Mouse (Mus musculus): Measurements from ENCODE around the gene Canx. TPM values are rescaled to one million over a fixed set of nuclear protein-coding genes. Genes with fewer than 3 reads are reported as not detected.

The Canx gene
- total and polyA plus RNA-seq, 3 experiments, result 575 to 627 (median 607) TPM

- Histone ChIP-seq H3K4me1 (ENCODE audit: control insufficient read depth in 1 of 2, insufficient read depth in 2 of 2) (peaks cover 3 to 59% of the 10 kb centered on the region in 2 experiments; a peak in 3 of 4 replicates), H3K79me2 (replicated peaks; ENCODE audit: control insufficient read depth, extremely low read depth, insufficient read depth, poor library complexity, severe bottlenecking) (peaks cover 73% of the 10 kb centered on the region), H3K4me2 (ENCODE audit: insufficient read depth, low read depth, poor library complexity, severe bottlenecking) (peak overlapping the region; percentile 99), H3K4me3 (replicated peaks in 1 of 3; ENCODE audit: low read depth in 2 of 3, low read length in 2 of 3, poor library complexity in 1 of 3) (peak overlapping the region; percentile 94 to 100 (median 96)), H3K36me3 (replicated peaks in 1 of 2; ENCODE audit: control insufficient read depth in 1 of 2, insufficient read depth in 1 of 2, low read length in 1 of 2) (peaks cover 8 to 36% of the 10 kb centered on the region in 2 experiments), H3K9ac (ENCODE audit: insufficient read depth, low read depth) (peak overlapping the region; percentile 98), H3K27ac (ENCODE audit: insufficient read depth, low read depth) (no peak overlapping the region), H3K27me3 (replicated peaks) (no peaks in the 10 kb centered on the region), H3K9me3 (replicated peaks; ENCODE audit: low read length) (no peaks in the 10 kb centered on the region)
- in situ Hi-C loops (cut with MboI; ENCODE audit: low pct_ligation_motif_present, low pct_unique_long_range_greater_than_20kb, low sequenced_read_pairs) (no loop called here), dilution Hi-C loops (cut with MboI; ENCODE audit: extremely low pct_ligation_motif_present, extremely low pct_unique_long_range_greater_than_20kb, low sequenced_read_pairs) (no loop called here)
- no peak for DNase-seq (ENCODE audit: extremely low read depth)
- TF ChIP-seq ZKSCAN1 (IDR thresholded peaks at IDR 0.05; ENCODE audit: borderline replicate concordance, low read depth, low read length), result no peak
- peak; percentile 57 for TF ChIP-seq CHD1 (IDR thresholded peaks at IDR 0.05; ENCODE audit: low read depth, low read length)
- TF ChIP-seq MXI1 (IDR thresholded peaks at IDR 0.05; ENCODE audit: low read depth, low read length), result peak; percentile 88
- TF ChIP-seq RCOR1 (conservative IDR thresholded peaks at IDR 0.05; ENCODE audit: low read depth, low read length), result no peak
- TF ChIP-seq CTCF (conservative IDR thresholded peaks at IDR 0.05 in 1 of 2, IDR thresholded peaks at IDR 0.05 in 1 of 2; ENCODE audit: low read depth in 2 of 2, low read length in 2 of 2), result peak in 1 of 2 experiments; percentile 10; a peak in 1 of 4 replicates
- peak; percentile 82; the same call in 1 of the 2 replicates for TF ChIP-seq SIN3A (IDR thresholded peaks at IDR 0.05; ENCODE audit: low read length)
These were observed 1.6 kb downstream of the Canx start for GRCm38 (mm10) chr11:50323843-50324242.

GRCm38 (mm10) chr11:50322345-50322744 lies 3.1 kb downstream of the Canx start:
- H3K4me2 ChIP-seq (ENCODE audit: insufficient read depth, low read depth, poor library complexity, severe bottlenecking), result peak overlapping the region; percentile 81
- no peak for DNase-seq (ENCODE audit: extremely low read depth)
- H3K4me1 ChIP-seq (ENCODE audit: control insufficient read depth in 1 of 2, insufficient read depth in 2 of 2), result peaks cover 3 to 60% of the 10 kb centered on the region in 2 experiments; a peak in 3 of 4 replicates
- dilution Hi-C loops (cut with MboI; ENCODE audit: extremely low pct_ligation_motif_present, extremely low pct_unique_long_range_greater_than_20kb, low sequenced_read_pairs) (no loop called here), in situ Hi-C loops (cut with MboI; ENCODE audit: low pct_ligation_motif_present, low pct_unique_long_range_greater_than_20kb, low sequenced_read_pairs) (no loop called here)
- peaks cover 85% of the 10 kb centered on the region for H3K79me2 ChIP-seq (replicated peaks; ENCODE audit: control insufficient read depth, extremely low read depth, insufficient read depth, poor library complexity, severe bottlenecking)
- H3K9ac ChIP-seq (ENCODE audit: insufficient read depth, low read depth), result peak overlapping the region; percentile 53
- H3K36me3 ChIP-seq (replicated peaks in 1 of 2; ENCODE audit: control insufficient read depth in 1 of 2, insufficient read depth in 1 of 2, low read length in 1 of 2), result peaks cover 8 to 37% of the 10 kb centered on the region in 2 experiments
- no peaks in the 10 kb centered on the region for H3K9me3 ChIP-seq (replicated peaks; ENCODE audit: low read length)
- H3K27ac ChIP-seq (ENCODE audit: insufficient read depth, low read depth), result no peak overlapping the region
- TF ChIP-seq NRF1 (IDR thresholded peaks at IDR 0.05; ENCODE audit: low read depth, low read length), result no peak
- no peak for TF ChIP-seq SIN3A (IDR thresholded peaks at IDR 0.05; ENCODE audit: low read length)
- no peak for TF ChIP-seq USF2 (conservative IDR thresholded peaks at IDR 0.05; ENCODE audit: low read depth, low read length)
- no peak for TF ChIP-seq ZC3H11A (IDR thresholded peaks at IDR 0.05; ENCODE audit: low read depth, low read length)
- no peak for TF ChIP-seq NELFE (IDR thresholded peaks at IDR 0.05; ENCODE audit: low read depth, low read length)
- TF ChIP-seq ELF1 (IDR thresholded peaks at IDR 0.05; ENCODE audit: low read depth, low read length), result no peak
- no peak for TF ChIP-seq MAFK (IDR thresholded peaks at IDR 0.05; ENCODE audit: insufficient replicate concordance, low read length)
- TF ChIP-seq GABPA (IDR thresholded peaks at IDR 0.05; ENCODE audit: insufficient replicate concordance, low read depth, low read length), result no peak
- TF ChIP-seq MAZ (IDR thresholded peaks at IDR 0.05; ENCODE audit: low read depth, low read length), result no peak
- H3K4me3 ChIP-seq (replicated peaks in 1 of 3; ENCODE audit: low read depth in 2 of 3, low read length in 2 of 3, poor library complexity in 1 of 3), result no peak overlapping the region
- no peaks in the 10 kb centered on the region for H3K27me3 ChIP-seq (replicated peaks)

Measured in CH12.LX (cell line).